Mouse (Mus musculus) embryonic stem cell, embryonic (primary cell): ENCODE results near the gene Thrap3.
"Not testable (repeated sequence)": the region's sequence is repeated elsewhere in the genome, so short reads cannot be mapped to it uniquely, and the experiment has no call there.

ENCODE experiments used
- CTCF ChIA-PET, 4 experiments: fragments of 300-600 bp in 2 of 4; fragments of 350-600 bp in 2 of 4; sonication (Branson Sonifier 250); formaldehyde crosslinking; loops; one replicate each; lab custom pipeline; 2022; ENCODE audit warnings: inconsistent platforms in 2 of 4; lab: Charles Lee
- POLR2A ChIA-PET, 4 experiments: fragments of 300-600 bp in 2 of 4; fragments of 350-600 bp in 2 of 4; sonication (Branson Sonifier 250); formaldehyde crosslinking; loops; one replicate each; lab custom pipeline; 2022; ENCODE audit warnings: antibody characterized with exemption in 4 of 4, inconsistent platforms in 1 of 4; lab: Charles Lee

The Thrap3 gene

GRCm38 (mm10) chr4:126200036-126200435, 2.5 kb downstream of the Thrap3 start:
- CTCF ChIA-PET, result interaction anchor here in 1 of 4 experiments (1.0 kb wide), 1 partner anchor 20 kb away, joined by 5 read pairs; no protein-coding TSS in a partner anchor

GRCm38 (mm10) chr4:126199556-126199955, 3.0 kb downstream of the Thrap3 start:
- ChIA-PET POLR2A (interaction anchor here in 2 of 4 experiments (3.3 to 10.4 kb wide), 3 partner anchors 9 to 37 kb away, joined by 27 to 121 read pairs (median 37); partner anchors contain the start of gene Sh3d21 (in 1 of the 2)), CTCF (no interaction called here)

More at GRCm38 (mm10) chr4:126200036-126200435, 2.5 kb downstream of the Thrap3 start:
- POLR2A ChIA-PET, result interaction anchor here in 2 of 4 experiments (3.3 to 10.4 kb wide), 3 partner anchors 10 to 37 kb away, joined by 27 to 121 read pairs (median 37); partner anchors contain the start of gene Sh3d21 (in 1 of the 2)

- ChIA-PET CTCF (interaction anchor here in 3 of 4 experiments (0.7 to 0.8 kb wide), 3 partner anchors 17 to 41 kb away, joined by 3 to 4 read pairs (median 3); no protein-coding TSS in a partner anchor), POLR2A (interaction anchor here in 2 of 4 experiments (0.7 to 10.4 kb wide), 13 partner anchors 9 to 298 kb away, joined by 3 to 121 read pairs (median 4); no protein-coding TSS in a partner anchor)
Observed at GRCm38 (mm10) chr4:126197485-126197884, 5.1 kb downstream of the Thrap3 start.

DNA sequence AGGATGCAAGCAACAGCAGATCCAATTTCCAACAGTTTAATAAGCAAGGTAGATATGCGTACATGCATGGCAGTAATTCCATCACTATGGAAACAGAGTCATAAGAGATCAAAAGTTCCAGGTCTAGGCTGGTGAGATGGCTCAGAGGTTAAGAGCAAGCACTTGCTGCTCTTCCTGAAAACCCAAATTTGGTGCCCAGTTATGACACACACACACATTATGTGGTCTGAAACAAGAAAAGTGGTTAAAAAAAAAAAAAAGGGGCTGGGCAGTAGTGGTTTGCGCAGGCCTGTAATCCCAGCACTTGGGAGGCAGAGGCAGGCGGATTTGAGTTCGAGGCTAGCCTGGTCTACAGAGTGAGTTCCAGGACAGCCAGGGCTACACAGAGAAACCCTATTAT, 7.6 kb downstream of the Thrap3 start:
- ChIA-PET CTCF (no interaction called here), POLR2A (interaction anchor here in 3 of 4 experiments (0.6 to 10.4 kb wide), 8 partner anchors 9 to 185 kb away, joined by 3 to 121 read pairs (median 4); partner anchors contain the start of gene Sh3d21 (in 1 of the 3))

DNA sequence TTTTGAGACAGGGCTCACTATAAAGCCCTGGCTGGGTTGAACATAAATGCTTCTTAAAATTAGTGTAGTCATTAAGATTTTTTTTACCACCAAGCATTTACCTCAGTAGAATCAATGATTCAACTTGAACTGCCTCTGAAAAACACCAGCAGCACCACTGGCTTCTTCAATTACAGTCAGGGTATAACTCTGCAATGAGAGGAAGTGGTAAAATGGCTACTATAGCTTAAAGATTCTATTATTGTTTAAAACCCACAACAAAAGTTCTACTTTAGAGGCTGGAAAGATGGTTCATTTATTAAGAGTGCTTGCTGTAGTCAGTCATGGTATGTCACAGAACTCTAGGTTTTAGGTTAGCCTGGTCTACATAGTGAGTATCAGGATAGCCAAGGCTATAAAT, 8.3 kb downstream of the Thrap3 start:
- POLR2A ChIA-PET, result interaction anchor here in 3 of 4 experiments (0.7 to 10.4 kb wide), 8 partner anchors 8 to 31 kb away, joined by 3 to 121 read pairs (median 4); partner anchors contain the start of genes Sh3d21 (in 1 of the 3) and Thrap3 (in 1 of the 3)
- CTCF ChIA-PET, result interaction anchor here in 2 of 4 experiments (0.7 to 1.0 kb wide), 2 partner anchors 12 to 13 kb away, joined by 3 to 4 read pairs; no protein-coding TSS in a partner anchor

DNA sequence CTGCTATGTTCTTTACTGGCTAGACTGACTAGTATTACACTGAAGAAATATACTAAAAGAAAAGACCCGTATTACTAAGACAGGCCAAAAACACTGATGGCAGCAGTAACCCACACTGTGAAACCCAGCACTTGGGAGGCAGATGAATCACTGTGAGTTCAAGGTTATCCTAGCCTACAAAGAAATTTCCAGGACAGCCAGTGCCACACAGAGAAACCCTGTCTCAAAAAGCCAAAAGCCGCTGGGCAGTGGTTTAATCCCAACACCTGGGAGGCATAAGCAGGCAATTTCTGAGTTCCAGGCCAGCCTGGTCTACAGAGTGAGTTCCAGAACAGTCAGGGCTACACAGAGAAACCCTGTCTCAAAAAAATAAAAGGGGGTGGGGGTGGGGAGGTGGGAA, 11.9 kb downstream of the Thrap3 start:
- CTCF ChIA-PET, result interaction anchor here in 1 of 4 experiments (2.0 kb wide), 1 partner anchor 9 kb away, joined by 5 read pairs; no protein-coding TSS in a partner anchor
- POLR2A ChIA-PET, result interaction anchor here in 3 of 4 experiments (0.6 to 5.9 kb wide), 12 partner anchors 8 to 113 kb away, joined by 3 to 37 read pairs (median 6); partner anchors contain the start of genes Map7d1 (in 1 of the 3), Sh3d21 (in 1 of the 3) and Thrap3 (in 1 of the 3)

GRCm38 (mm10) chr4:126187096-126187495, 15.5 kb downstream of the Thrap3 start:
- CTCF ChIA-PET, result no interaction called here
- POLR2A ChIA-PET, result interaction anchor here in 1 of 4 experiments (0.7 to 5.9 kb wide), 4 partner anchors 11 to 25 kb away, joined by 4 to 37 read pairs (median 9); partner anchors contain the start of gene Thrap3

- POLR2A ChIA-PET, result interaction anchor here (0.6 to 8.5 kb wide), 35 partner anchors 8 to 1067 kb away, joined by 3 to 121 read pairs (median 3); partner anchors contain the start of genes Thrap3 (in 2 of the 4) and Adprhl2 (in 1 of the 4)
- CTCF ChIA-PET, result interaction anchor here in 3 of 4 experiments (0.6 to 1.1 kb wide), 8 partner anchors 10 to 681 kb away, joined by 3 to 5 read pairs (median 3); no protein-coding TSS in a partner anchor
Observed at GRCm38 (mm10) chr4:126183034-126183433, 19.5 kb downstream of the Thrap3 start.

GRCm38 (mm10) chr4:126181170-126181957, 21.2 kb downstream of the Thrap3 start:
- POLR2A ChIA-PET, result interaction anchor here in 3 of 4 experiments (0.7 to 8.5 kb wide), 20 partner anchors 10 to 85 kb away, joined by 3 to 121 read pairs (median 4); partner anchors contain the start of genes Sh3d21 (in 3 of the 3), Thrap3 (in 2 of the 3), Trappc3 (in 2 of the 3) and Lsm10 (in 1 of the 3)
- CTCF ChIA-PET, result interaction anchor here (0.5 to 1.8 kb wide), 21 partner anchors 10 to 141 kb away, joined by 3 to 8 read pairs (median 3); partner anchors contain the start of genes Adprhl2 (in 2 of the 4) and Sh3d21 (in 2 of the 4)

- ChIA-PET POLR2A (interaction anchor here in 1 of 4 experiments (0.8 to 4.2 kb wide), 6 partner anchors 8 to 26 kb away, joined by 3 to 27 read pairs (median 5); partner anchors contain the start of gene Sh3d21), CTCF (interaction anchor here in 1 of 4 experiments (1.0 kb wide), 1 partner anchor 28 kb away, joined by 3 read pairs; no protein-coding TSS in a partner anchor)
Observed at GRCm38 (mm10) chr4:126175980-126176379, 26.6 kb downstream of the Thrap3 start.

DNA sequence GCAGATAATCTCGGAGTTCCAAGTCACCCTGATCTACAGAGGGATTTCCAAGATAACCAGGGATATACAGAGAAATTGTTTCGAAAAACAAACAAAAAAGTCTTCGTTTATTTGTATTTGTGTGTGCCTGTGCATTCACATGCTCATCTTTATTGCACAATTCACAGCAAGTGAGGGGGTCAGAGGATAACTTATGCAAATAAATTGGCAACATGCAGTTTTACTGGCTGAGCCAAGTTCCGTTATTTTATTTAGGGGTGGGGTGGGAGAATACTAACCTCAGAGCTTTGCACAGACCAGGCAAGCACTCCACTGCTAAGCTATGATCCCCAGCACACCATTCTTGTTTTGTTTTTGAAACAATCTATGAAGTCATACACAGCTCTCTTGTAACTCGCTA, 28.8 kb downstream of the Thrap3 start:
- ChIA-PET POLR2A (interaction anchor here in 3 of 4 experiments (0.6 to 4.2 kb wide), 8 partner anchors 8 to 86 kb away, joined by 3 to 27 read pairs (median 4); partner anchors contain the start of gene Sh3d21 (in 2 of the 3)), CTCF (no interaction called here)

DNA sequence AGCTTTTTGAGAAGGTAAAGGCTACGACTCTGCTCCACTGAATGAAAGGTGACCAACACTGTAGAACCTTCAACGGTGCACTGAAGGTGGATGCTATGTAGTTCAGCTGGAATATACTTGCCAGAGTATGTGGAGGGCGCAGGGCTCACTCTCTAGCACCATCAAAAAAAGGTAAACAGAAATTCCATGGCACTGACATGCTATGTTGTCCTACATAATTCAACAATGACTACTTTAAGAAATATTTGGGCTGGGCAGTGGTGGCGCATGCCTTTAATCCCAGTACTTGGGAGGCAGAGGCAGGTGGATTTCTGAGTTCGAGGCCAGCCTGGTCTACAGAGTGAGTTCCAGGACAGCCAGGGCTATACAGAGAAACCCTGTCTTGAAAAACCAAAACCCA, 31.8 kb downstream of the Thrap3 start:
- CTCF ChIA-PET, result interaction anchor here in 1 of 4 experiments (1.0 kb wide), 1 partner anchor 9 kb away, joined by 3 read pairs; no protein-coding TSS in a partner anchor
- POLR2A ChIA-PET, result interaction anchor here in 2 of 4 experiments (0.9 to 3.2 kb wide), 5 partner anchors 8 to 20 kb away, joined by 3 to 10 read pairs (median 3); no protein-coding TSS in a partner anchor

- POLR2A ChIA-PET, result interaction anchor here in 3 of 4 experiments (0.6 to 2.4 kb wide), 14 partner anchors 11 to 1129 kb away, joined by 3 to 7 read pairs (median 4); partner anchors contain the start of gene Thrap3 (in 1 of the 3)
- CTCF ChIA-PET, result interaction anchor here in 2 of 4 experiments (0.7 to 1.4 kb wide), 2 partner anchors 42 to 152 kb away, joined by 3 to 4 read pairs; partner anchors contain the start of gene Adprhl2 (in 1 of the 2)
Observed at GRCm38 (mm10) chr4:126168851-126169250, 33.7 kb downstream of the Thrap3 start.

- ChIA-PET CTCF (interaction anchor here in 2 of 4 experiments (0.5 to 2.1 kb wide), 2 partner anchors 12 to 156 kb away, joined by 4 to 5 read pairs; partner anchors contain the start of gene Adprhl2 (in 1 of the 2)), POLR2A (interaction anchor here in 2 of 4 experiments (1.0 to 1.9 kb wide), 10 partner anchors 8 to 163 kb away, joined by 3 to 10 read pairs (median 4); partner anchors contain the start of gene Stk40 (in 1 of the 2))
Observed at GRCm38 (mm10) chr4:126166084-126166483, 36.5 kb downstream of the Thrap3 start.

GRCm38 (mm10) chr4:126165092-126165491, 37.5 kb downstream of the Thrap3 start:
- POLR2A ChIA-PET, result interaction anchor here in 1 of 4 experiments (1.2 to 1.5 kb wide), 2 partner anchors 9 to 28 kb away, joined by 3 to 4 read pairs; no protein-coding TSS in a partner anchor
- CTCF ChIA-PET, result not testable (repeated sequence)

GRCm38 (mm10) chr4:126163685-126164084, 38.9 kb downstream of the Thrap3 start:
- CTCF ChIA-PET, result interaction anchor here in 3 of 4 experiments (1.0 to 1.5 kb wide), 6 partner anchors 13 to 77 kb away, joined by 3 to 4 read pairs (median 3); no protein-coding TSS in a partner anchor
- POLR2A ChIA-PET, result interaction anchor here (0.6 to 3.7 kb wide), 30 partner anchors 9 to 151 kb away, joined by 3 to 44 read pairs (median 6); partner anchors contain the start of genes Thrap3 (in 2 of the 4), Lsm10 (in 1 of the 4), Map7d1 (in 1 of the 4) and Mrps15 (in 1 of the 4)
